8 mouse cellular contexts compared by ENCODE assay signal in the genomic region with DNA sequence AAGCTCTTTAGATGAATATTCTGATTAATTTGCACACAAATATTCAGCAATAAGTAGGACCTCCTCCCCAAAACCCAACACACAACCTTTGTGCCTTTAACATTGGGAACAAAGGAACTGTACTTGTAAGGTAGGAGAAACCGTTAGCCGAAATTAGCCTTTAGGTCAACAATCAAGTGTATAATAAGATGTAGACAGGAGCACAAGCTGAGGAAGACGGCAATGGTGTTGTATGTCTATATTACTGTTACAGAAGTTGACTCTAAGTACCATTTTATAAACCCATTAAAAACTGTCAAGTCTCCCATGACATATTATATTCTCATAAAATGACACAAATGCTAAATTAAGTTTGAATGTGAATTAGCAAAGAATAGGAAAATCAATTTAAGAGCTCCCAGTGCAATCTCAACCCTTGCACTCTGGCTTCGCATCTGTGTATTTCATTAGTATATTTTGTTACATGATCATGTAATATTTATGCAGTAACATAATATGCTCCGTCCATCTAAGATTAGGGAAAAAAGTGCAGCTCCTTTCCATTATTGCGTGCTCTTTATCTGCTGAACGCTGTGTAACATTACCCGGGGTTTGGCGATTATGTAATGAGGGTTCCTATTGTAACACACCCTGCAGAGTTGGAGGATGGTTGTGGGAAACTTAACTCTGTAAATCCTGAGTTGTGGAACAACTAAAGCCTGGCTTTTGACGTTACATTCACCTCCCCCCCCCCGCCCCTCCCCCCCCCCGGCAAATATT.
DNase-seq lines count a peak whose midpoint lies in the region; ATAC-seq lines count a peak whose summit lies in the region.

No protein-coding gene starts in this region.

- H3K4me2 ChIP-seq in neural tube, embryonic 11.5 days (ENCODE audit: low read depth) = no peak overlapping the region
- H3K4me2 ChIP-seq in limb, embryonic 13.5 days (replicated peaks) = peak overlapping the region; percentile 50

- H3K4me3 ChIP-seq in neural tube, embryonic 11.5 days (ENCODE audit: low read depth, low read length) = no peak overlapping the region
- H3K4me3 ChIP-seq in limb, embryonic 13.5 days = no peak overlapping the region

- ATAC-seq in neural tube, embryonic 11.5 days (ENCODE audit: insufficient read depth, low FRiP score, low TSS enrichment) = 0 out of 2 replicates have a peak, but pooled peaks have one; percentile 50
- ATAC-seq in limb, embryonic 13.5 days (ENCODE audit: low FRiP score, low read depth) = peak; percentile 82

- H3K27ac ChIP-seq in neural tube, embryonic 11.5 days (ENCODE audit: low read depth, low read length) = no peak overlapping the region
- no peak overlapping the region for H3K27ac ChIP-seq in limb, embryonic 13.5 days

- no peaks in the 10 kb centered on the region for H3K36me3 ChIP-seq in neural tube, embryonic 11.5 days (ENCODE audit: control insufficient read depth, insufficient read depth, low read length)
- H3K36me3 ChIP-seq in limb, embryonic 13.5 days = no peaks in the 10 kb centered on the region

- H3K27me3 ChIP-seq in neural tube, embryonic 11.5 days (ENCODE audit: control insufficient read depth, insufficient read depth, low read length) = no peaks in the 10 kb centered on the region
- no peaks in the 10 kb centered on the region for H3K27me3 ChIP-seq in limb, embryonic 13.5 days

- no peaks in the 10 kb centered on the region for H3K4me1 ChIP-seq in neural tube, embryonic 11.5 days (ENCODE audit: control insufficient read depth, insufficient read depth, low read length)
- peaks cover 22% of the 10 kb centered on the region for H3K4me1 ChIP-seq in limb, embryonic 13.5 days

- H3K9me3 ChIP-seq in neural tube, embryonic 11.5 days (ENCODE audit: control insufficient read depth, low read length) = no peaks in the 10 kb centered on the region
- no peaks in the 10 kb centered on the region for H3K9me3 ChIP-seq in limb, embryonic 13.5 days

- WGBS in neural tube, embryonic 11.5 days = 31% methylated on average over 12 of the region's 12 CpGs
- 14% methylated on average over 10 of the region's 12 CpGs for whole genome bisulfite sequencing in limb, embryonic 13.5 days

- peak; percentile 27 to 35 for DNase-seq in cerebellum, postnatal 10 days
- DNase-seq in cerebellum, adult 11 months = no peak
- no peak for DNase-seq in neural tube, embryonic 11.5 days (ENCODE audit: low spot score)
- no peak for DNase-seq in neural tube, embryonic 10.5 days (ENCODE audit: extremely low spot score, low spot score)
- DNase-seq in urinary bladder, postnatal 25 days (ENCODE audit: low spot score) = no peak
- DNase-seq in Muller cell, postnatal 12 days (ENCODE audit: inconsistent ontology term) = no peak
- no peak for DNase-seq in urinary bladder, adult 2 months (ENCODE audit: low spot score)

- H3K9ac ChIP-seq in neural tube, embryonic 11.5 days (ENCODE audit: low read length) = no peak overlapping the region
- no peak overlapping the region for H3K9ac ChIP-seq in limb, embryonic 13.5 days

Comparison
In these comparisons a context has a peak if more than half of its experiments do, and no peak if none do; other contexts are left out.
1. DNase-seq: peak in cerebellum, postnatal 10 days (2 of 2); none in cerebellum, adult 11 months (single experiment), neural tube, embryonic 11.5 days (single experiment), neural tube, embryonic 10.5 days (single experiment), urinary bladder, postnatal 25 days (single experiment), Muller cell, postnatal 12 days (single experiment) and urinary bladder, adult 2 months (single experiment).